Mouse (Mus musculus) limb, embryonic 12.5 days (tissue): ENCODE measurements at regions not wholly inside any gene's neighbourhood (a gene's known extent, or its start where the extent isn't known, plus 50 kb on each side); places are given as distances from the start of the nearest gene placed in this dataset.

ENCODE experiments used
- ATAC-seq: fragments of 200-750 bp; cut with Nextera tagmentation; 2 replicates; pipeline ENCODE4 v1.8.0; 2017; ENCODE audit warnings: low read depth, moderate TSS enrichment; ENCODE audit not compliant: insufficient number of reproducible peaks, insufficient read depth, low FRiP score, low TSS enrichment
- H3K27ac ChIP-seq: fragments of 300-500 bp; sonication (generic); 2 replicates; pipeline ENCODE4 v1.5.1; 2016; ENCODE audit warnings: mild to moderate bottlenecking, moderate library complexity
- H3K27me3 ChIP-seq: fragments of 300-500 bp; sonication (generic); 2 replicates; pipeline ENCODE4 v1.6.1; 2016; ENCODE audit warnings: mild to moderate bottlenecking, moderate library complexity
- H3K36me3 ChIP-seq: fragments of 300-500 bp; sonication (generic); 2 replicates; pipeline ENCODE4 v1.6.1; 2016; ENCODE audit warnings: mild to moderate bottlenecking, moderate library complexity
- H3K4me1 ChIP-seq: fragments of 300-500 bp; sonication (generic); replicated peaks from 2 replicates; pipeline ENCODE4 v1.6.1; 2016
- H3K4me2 ChIP-seq: fragments of 300-500 bp; sonication (generic); 2 replicates; pipeline ENCODE4 v1.6.1; 2016; ENCODE audit warnings: mild to moderate bottlenecking, moderate library complexity
- H3K4me3 ChIP-seq: fragments of 300-500 bp; sonication (generic); replicated peaks from 2 replicates; pipeline ENCODE4 v1.5.1; 2016; ENCODE audit warnings: mild to moderate bottlenecking
- H3K9ac ChIP-seq: fragments of 300-500 bp; sonication (generic); replicated peaks from 2 replicates; pipeline ENCODE4 v1.6.1; 2016; ENCODE audit warnings: mild to moderate bottlenecking, moderate library complexity
- H3K9me3 ChIP-seq: fragments of 300-500 bp; sonication (generic); 2 replicates; pipeline ENCODE4 v1.6.1; 2016; ENCODE audit warnings: mild to moderate bottlenecking, moderate library complexity
- WGBS: fragments of 180-500 bp; shearing (Covaris S2); methylation state at CpG from one replicate; pipeline ENCODE4 v1.1.7; 2016; 5-methylcytosine and 5-hydroxymethylcytosine counted together

GRCm38 (mm10) chr6:31285981-31286737, 112.4 kb upstream of the Mkln1 start:
- Histone ChIP-seq H3K9ac (no peak overlapping the region), H3K4me3 (no peak overlapping the region), H3K36me3 (no peaks in the 10 kb centered on the region), H3K4me2 (no peak overlapping the region), H3K27ac (no peak overlapping the region), H3K27me3 (0 out of 2 replicates have a peak, but pooled peaks cover 3% of the 10 kb centered on the region), H3K4me1 (peaks cover 21% of the 10 kb centered on the region), H3K9me3 (no peaks in the 10 kb centered on the region)
- no peak for ATAC-seq
- WGBS: 84% methylated on average over 11 of the region's 11 CpGs

GRCm38 (mm10) chr6:31287176-31287575, 111.4 kb upstream of the Mkln1 start:
- no peak overlapping the region for H3K4me2 ChIP-seq
- no peaks in the 10 kb centered on the region for H3K9me3 ChIP-seq
- no peak for ATAC-seq
- no peak overlapping the region for H3K9ac ChIP-seq
- WGBS: 90% methylated on average over 2 of the region's 2 CpGs
- 0 out of 2 replicates have a peak, but pooled peaks cover 3% of the 10 kb centered on the region for H3K27me3 ChIP-seq
- no peaks in the 10 kb centered on the region for H3K36me3 ChIP-seq
- H3K4me3 ChIP-seq: no peak overlapping the region
- no peak overlapping the region for H3K27ac ChIP-seq
- H3K4me1 ChIP-seq: peaks cover 21% of the 10 kb centered on the region

- peaks cover 21% of the 10 kb centered on the region for H3K4me1 ChIP-seq
- H3K4me3 ChIP-seq: no peak overlapping the region
- peak overlapping the region; percentile 47; the same call in 1 of the 2 replicates for H3K27ac ChIP-seq
- 0 out of 2 replicates have a peak, but pooled peaks cover 3% of the 10 kb centered on the region for H3K27me3 ChIP-seq
- WGBS: 45% methylated on average over 7 of the region's 7 CpGs
- ATAC-seq: no peak
- no peak overlapping the region for H3K9ac ChIP-seq
- H3K9me3 ChIP-seq: no peaks in the 10 kb centered on the region
- H3K4me2 ChIP-seq: no peak overlapping the region
- H3K36me3 ChIP-seq: no peaks in the 10 kb centered on the region
Measured at GRCm38 (mm10) chr6:31287686-31288085, 110.8 kb upstream of the Mkln1 start.

- no peaks in the 10 kb centered on the region for H3K9me3 ChIP-seq
- H3K4me1 ChIP-seq: peaks cover 21% of the 10 kb centered on the region
- H3K4me2 ChIP-seq: no peak overlapping the region
- peaks cover 6% of the 10 kb centered on the region; the same call in 1 of the 2 replicates for H3K27me3 ChIP-seq
- no peak for ATAC-seq
- H3K27ac ChIP-seq: no peak overlapping the region
- 49% methylated on average over 14 of the region's 14 CpGs for WGBS
- H3K36me3 ChIP-seq: no peaks in the 10 kb centered on the region
- no peak overlapping the region for H3K9ac ChIP-seq
- H3K4me3 ChIP-seq: no peak overlapping the region
Measured at GRCm38 (mm10) chr6:31288421-31289233, 109.9 kb upstream of the Mkln1 start.

- H3K36me3 ChIP-seq: no peaks in the 10 kb centered on the region
- 85% methylated on average over 4 of the region's 4 CpGs for WGBS
- peaks cover 6% of the 10 kb centered on the region; the same call in 1 of the 2 replicates for H3K27me3 ChIP-seq
- no peaks in the 10 kb centered on the region for H3K9me3 ChIP-seq
- H3K4me1 ChIP-seq: peaks cover 19% of the 10 kb centered on the region
- H3K4me2 ChIP-seq: no peak overlapping the region
- no peak overlapping the region for H3K27ac ChIP-seq
- no peak for ATAC-seq
- no peak overlapping the region for H3K9ac ChIP-seq
- no peak overlapping the region for H3K4me3 ChIP-seq
Measured at GRCm38 (mm10) chr6:31289234-31289486, 109.4 kb upstream of the Mkln1 start.

- no peak overlapping the region for H3K4me2 ChIP-seq
- H3K27ac ChIP-seq: no peak overlapping the region
- no peaks in the 10 kb centered on the region for H3K9me3 ChIP-seq
- no peaks in the 10 kb centered on the region for H3K36me3 ChIP-seq
- H3K4me1 ChIP-seq: peaks cover 17% of the 10 kb centered on the region
- no peak overlapping the region for H3K9ac ChIP-seq
- H3K27me3 ChIP-seq: peaks cover 6% of the 10 kb centered on the region; the same call in 1 of the 2 replicates
- no peak for ATAC-seq
- H3K4me3 ChIP-seq: no peak overlapping the region
- 88% methylated on average over 7 of the region's 7 CpGs for WGBS
Measured at GRCm38 (mm10) chr6:31292081-31292480, 106.5 kb upstream of the Mkln1 start.

- Histone ChIP-seq H3K27ac (no peak overlapping the region), H3K4me1 (peaks cover 10% of the 10 kb centered on the region; the same call in 1 of the 2 replicates), H3K9me3 (no peaks in the 10 kb centered on the region), H3K4me2 (no peak overlapping the region), H3K27me3 (peaks cover 6% of the 10 kb centered on the region; the same call in 1 of the 2 replicates), H3K4me3 (no peak overlapping the region), H3K9ac (no peak overlapping the region), H3K36me3 (no peaks in the 10 kb centered on the region)
- 51% methylated on average over 7 of the region's 7 CpGs for WGBS
- no peak for ATAC-seq
Measured at GRCm38 (mm10) chr6:31293008-31293407, 105.5 kb upstream of the Mkln1 start.

GRCm38 (mm10) chr6:31299395-31299794, 99.1 kb upstream of the Mkln1 start:
- Histone ChIP-seq H3K27me3 (no peaks in the 10 kb centered on the region), H3K4me3 (no peak overlapping the region), H3K4me2 (no peak overlapping the region), H3K9ac (no peak overlapping the region), H3K4me1 (no peaks in the 10 kb centered on the region), H3K27ac (no peak overlapping the region), H3K36me3 (no peaks in the 10 kb centered on the region), H3K9me3 (no peaks in the 10 kb centered on the region)
- WGBS: 88% methylated on average over 7 of the region's 7 CpGs
- no peak for ATAC-seq

GRCm38 (mm10) chr6:31305736-31306135, 92.8 kb upstream of the Mkln1 start:
- Histone ChIP-seq H3K9ac (no peak overlapping the region), H3K27ac (no peak overlapping the region), H3K4me1 (no peaks in the 10 kb centered on the region), H3K4me2 (no peak overlapping the region), H3K36me3 (no peaks in the 10 kb centered on the region), H3K4me3 (no peak overlapping the region), H3K9me3 (no peaks in the 10 kb centered on the region), H3K27me3 (no peaks in the 10 kb centered on the region)
- WGBS: 58% methylated on average over 5 of the region's 5 CpGs
- ATAC-seq: no peak

GRCm38 (mm10) chr6:31307047-31307633, 91.4 kb upstream of the Mkln1 start:
- H3K36me3 ChIP-seq: no peaks in the 10 kb centered on the region
- H3K4me1 ChIP-seq: no peaks in the 10 kb centered on the region
- H3K27me3 ChIP-seq: no peaks in the 10 kb centered on the region
- H3K27ac ChIP-seq: no peak overlapping the region
- H3K9ac ChIP-seq: no peak overlapping the region
- no peaks in the 10 kb centered on the region for H3K9me3 ChIP-seq
- no peak overlapping the region for H3K4me3 ChIP-seq
- 68% methylated on average over 5 of the region's 5 CpGs for WGBS
- no peak for ATAC-seq
- no peak overlapping the region for H3K4me2 ChIP-seq

- Histone ChIP-seq H3K27me3 (no peaks in the 10 kb centered on the region), H3K36me3 (no peaks in the 10 kb centered on the region), H3K9ac (no peak overlapping the region), H3K4me3 (no peak overlapping the region), H3K9me3 (no peaks in the 10 kb centered on the region), H3K4me1 (no peaks in the 10 kb centered on the region), H3K4me2 (no peak overlapping the region), H3K27ac (no peak overlapping the region)
- ATAC-seq: no peak
- WGBS: 31% methylated on average over 4 of the region's 4 CpGs
Measured at GRCm38 (mm10) chr6:31307899-31308298, 90.6 kb upstream of the Mkln1 start.
